10 mouse cellular contexts compared by ENCODE assay signal in the genomic region with DNA sequence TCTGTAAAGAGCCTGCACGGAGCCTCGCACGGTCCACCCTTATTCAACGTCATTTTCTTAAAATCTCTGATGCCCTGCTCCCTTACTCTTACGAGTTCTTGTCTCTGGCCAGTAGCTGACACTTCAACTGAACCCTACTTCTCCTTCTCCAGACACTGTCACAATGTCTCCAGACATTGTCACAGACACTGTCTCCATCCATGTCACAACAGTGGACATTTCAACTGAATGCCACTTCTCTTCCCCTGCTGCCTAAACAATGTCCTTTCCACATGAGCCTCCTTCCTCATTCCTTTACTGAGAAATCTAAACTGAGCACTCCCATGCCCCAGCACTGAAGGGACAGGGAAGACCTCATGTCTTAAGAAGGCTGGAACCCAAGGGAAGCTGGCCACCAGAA. TPM values are rescaled to one million over a fixed set of nuclear protein-coding genes. Genes with fewer than 3 reads are reported as not detected.
DNase-seq lines count a peak whose midpoint lies in the region; ATAC-seq and TF ChIP-seq lines count a peak whose summit lies in the region.
"Had no signal": no experiment of that assay in that cellular context is flagged by ENCODE, and none has a peak within 500 bp of the region (broad histone marks: within the 10 kb centered on the region; RNA-seq: fewer than 3 reads in every experiment).

No protein-coding gene starts in this region.

- no peak overlapping the region for H3K27ac ChIP-seq in lung, postnatal 0 days (ENCODE audit: low read length)
- no peak overlapping the region for H3K27ac ChIP-seq in forebrain, embryonic 14.5 days (ENCODE audit: low read depth, low read length)
- H3K27ac ChIP-seq in liver, embryonic 14.5 days, result no peak overlapping the region
- no peak overlapping the region for H3K27ac ChIP-seq in stomach, postnatal 0 days (replicated peaks)

- peak overlapping the region; percentile 84 for H3K4me2 ChIP-seq in lung, postnatal 0 days (replicated peaks; ENCODE audit: low read depth, low read length)
- H3K4me2 ChIP-seq in forebrain, embryonic 14.5 days (ENCODE audit: low read length), result peak overlapping the region; percentile 98
- H3K4me2 ChIP-seq in liver, embryonic 14.5 days (ENCODE audit: low read depth), result peak overlapping the region; percentile 85
- peak overlapping the region; percentile 99 for H3K4me2 ChIP-seq in stomach, postnatal 0 days (replicated peaks; ENCODE audit: low read depth)

- 0 out of 2 replicates have a peak overlapping the region, but pooled peaks have one; percentile 72 for H3K9ac ChIP-seq in lung, postnatal 0 days (replicated peaks; ENCODE audit: low read depth)
- peak overlapping the region; percentile 76 for H3K9ac ChIP-seq in forebrain, embryonic 14.5 days (ENCODE audit: low read length)
- peak overlapping the region; percentile 83 for H3K9ac ChIP-seq in liver, embryonic 14.5 days (replicated peaks)
- H3K9ac ChIP-seq in stomach, postnatal 0 days (ENCODE audit: low read length), result peak overlapping the region; percentile 84

- H3K4me1 ChIP-seq in lung, postnatal 0 days (ENCODE audit: insufficient read depth, low read depth, low read length), result peaks cover 9% of the 10 kb centered on the region
- H3K4me1 ChIP-seq in forebrain, embryonic 14.5 days (ENCODE audit: control insufficient read depth, insufficient read depth, low read length), result peaks cover 19% of the 10 kb centered on the region
- H3K4me1 ChIP-seq in liver, embryonic 14.5 days (replicated peaks; ENCODE audit: control insufficient read depth in 2 of 2, insufficient read depth in 2 of 2, low read length in 1 of 2), result peaks cover 4 to 17% of the 10 kb centered on the region in 2 experiments; a peak in 2 of 4 replicates
- H3K4me1 ChIP-seq in stomach, postnatal 0 days (replicated peaks; ENCODE audit: control insufficient read depth, insufficient read depth), result no peaks in the 10 kb centered on the region; the same call in 1 of the 2 replicates

- H3K36me3 ChIP-seq in lung, postnatal 0 days (ENCODE audit: insufficient read depth, low read length), result peaks cover 12% of the 10 kb centered on the region; the same call in 1 of the 2 replicates
- peaks cover 31% of the 10 kb centered on the region for H3K36me3 ChIP-seq in forebrain, embryonic 14.5 days (ENCODE audit: control insufficient read depth, insufficient read depth, low read length)
- H3K36me3 ChIP-seq in liver, embryonic 14.5 days (replicated peaks; ENCODE audit: control insufficient read depth, insufficient read depth, low read depth), result peaks cover 11% of the 10 kb centered on the region
- H3K36me3 ChIP-seq in stomach, postnatal 0 days (ENCODE audit: control insufficient read depth, insufficient read depth, low read length), result peaks cover 8% of the 10 kb centered on the region; the same call in 1 of the 2 replicates

- H3K4me3 ChIP-seq in lung, postnatal 0 days (ENCODE audit: low read depth, low read length), result peak overlapping the region; percentile 60; the same call in 1 of the 2 replicates
- H3K4me3 ChIP-seq in forebrain, embryonic 14.5 days (ENCODE audit: low read depth, low read length), result peak overlapping the region; percentile 55
- H3K4me3 ChIP-seq in liver, embryonic 14.5 days (ENCODE audit: insufficient read depth in 1 of 2, low read depth in 2 of 2, low read length in 2 of 2), result peak overlapping the region; percentile 75 to 79
- H3K4me3 ChIP-seq in stomach, postnatal 0 days (ENCODE audit: low read depth, low read length), result peak overlapping the region; percentile 61

- DNase-seq in lung, postnatal 0 days (ENCODE audit: low spot score), result peak; percentile 34
- DNase-seq in lung, postnatal 10 days, result no peak
- no peak for DNase-seq in forebrain, embryonic 14.5 days (ENCODE audit: low spot score)
- DNase-seq in liver, embryonic 14.5 days (ENCODE audit: low read depth in 3 of 3, low spot score in 3 of 3), result no peak
- no peak for DNase-seq in stomach, postnatal 0 days (ENCODE audit: low spot score)
- no peak for DNase-seq in natural killer cell, adult 2 months (ENCODE audit: low spot score in 2 of 2)
- no peak for DNase-seq in right cerebral cortex, postnatal 4 days
- DNase-seq: adrenal gland, postnatal 25 days; kidney, adult 11 months had no signal

- TF ChIP-seq EP300 in lung, postnatal 0 days (IDR thresholded peaks at IDR 0.05), result no peak
- no peak for TF ChIP-seq EP300 in liver, embryonic 14.5 days (IDR thresholded peaks at IDR 0.05; ENCODE audit: low read depth)
- TF ChIP-seq EP300 in stomach, postnatal 0 days (optimal IDR thresholded peaks at IDR 0.05), result no peak

- TF ChIP-seq CTCF in lung, postnatal 0 days (IDR thresholded peaks at IDR 0.05), result no peak
- TF ChIP-seq CTCF in liver, embryonic 14.5 days (IDR thresholded peaks at IDR 0.05; ENCODE audit: low read depth), result no peak
- TF ChIP-seq CTCF in stomach, postnatal 0 days (IDR thresholded peaks at IDR 0.05; ENCODE audit: low read depth), result no peak

- no peaks in the 10 kb centered on the region for H3K9me3 ChIP-seq in lung, postnatal 0 days (ENCODE audit: low read length)
- H3K9me3 ChIP-seq in forebrain, embryonic 14.5 days (replicated peaks; ENCODE audit: control insufficient read depth, low read length), result no peaks in the 10 kb centered on the region
- no peaks in the 10 kb centered on the region for H3K9me3 ChIP-seq in liver, embryonic 14.5 days (ENCODE audit: control insufficient read depth, low read length)
- H3K9me3 ChIP-seq in stomach, postnatal 0 days (ENCODE audit: control insufficient read depth, low read length), result no peaks in the 10 kb centered on the region

- H3K27me3 ChIP-seq in lung, postnatal 0 days (replicated peaks; ENCODE audit: insufficient read depth, low read length), result no peaks in the 10 kb centered on the region
- H3K27me3 ChIP-seq in forebrain, embryonic 14.5 days (replicated peaks; ENCODE audit: control insufficient read depth, insufficient read depth, low read length), result no peaks in the 10 kb centered on the region
- H3K27me3 ChIP-seq in liver, embryonic 14.5 days (ENCODE audit: control insufficient read depth, insufficient read depth, low read length), result no peaks in the 10 kb centered on the region
- H3K27me3 ChIP-seq in stomach, postnatal 0 days (ENCODE audit: control insufficient read depth, insufficient read depth, low read length), result no peaks in the 10 kb centered on the region

- ATAC-seq in lung, postnatal 0 days, result no peak
- ATAC-seq in forebrain, embryonic 14.5 days, result no peak
- ATAC-seq in liver, embryonic 14.5 days (ENCODE audit: insufficient read depth), result no peak
- no peak for ATAC-seq in stomach, postnatal 0 days (ENCODE audit: low FRiP score, low TSS enrichment)

- WGBS in lung, postnatal 0 days, result 85% methylated on average over 5 of the region's 5 CpGs
- WGBS in forebrain, embryonic 14.5 days, result 87% methylated on average over 5 of the region's 5 CpGs
- 59% methylated on average over 5 of the region's 5 CpGs for WGBS in liver, embryonic 14.5 days (ENCODE audit: insufficient replicate concordance)
- WGBS in stomach, postnatal 0 days, result 79% methylated on average over 5 of the region's 5 CpGs

RNA-seq across cellular contexts. Expression of a gene that starts 1.8 kb away (rescaled TPM):
- 13.5 and 14.7 TPM in 2 replicates for polyA plus RNA-seq in lung, postnatal 0 days (2015; fragmentation: Nextera tagmentation; extraction: Ambion mirVana)
- 12.1 and 15.0 TPM in 2 replicates for polyA plus RNA-seq in forebrain, embryonic 14.5 days (2014; fragmentation: Nextera tagmentation; extraction: Ambion mirVana)
- polyA plus RNA-seq in liver, embryonic 14.5 days (2012; rRNA removed), result 3.3 and 4.9 TPM in 2 replicates
- 9.9 and 10.6 TPM in 2 replicates for polyA plus RNA-seq in liver, embryonic 14.5 days (2014; fragmentation: Nextera tagmentation; extraction: Ambion mirVana)
- polyA plus RNA-seq in stomach, postnatal 0 days (2015; fragmentation: Nextera tagmentation; extraction: Ambion mirVana), result 13.9 and 15.4 TPM in 2 replicates

RNA-seq across cellular contexts. Expression of a gene that starts 10.3 kb away (rescaled TPM):
- 0.36 and 0.45 TPM in 2 replicates for polyA plus RNA-seq in lung, postnatal 0 days (2015; fragmentation: Nextera tagmentation; extraction: Ambion mirVana)
- 0.16 and 0.18 TPM in 2 replicates for polyA plus RNA-seq in forebrain, embryonic 14.5 days (2014; fragmentation: Nextera tagmentation; extraction: Ambion mirVana)
- polyA plus RNA-seq in liver, embryonic 14.5 days (2012; rRNA removed), result 0.02 and 0.04 TPM in 2 replicates
- 0.05 and 0.09 TPM in 2 replicates for polyA plus RNA-seq in liver, embryonic 14.5 days (2014; fragmentation: Nextera tagmentation; extraction: Ambion mirVana)
- 0.06 and 0.07 TPM in 2 replicates for polyA plus RNA-seq in stomach, postnatal 0 days (2015; fragmentation: Nextera tagmentation; extraction: Ambion mirVana)

RNA-seq across cellular contexts. Expression of a gene that starts 26.8 kb away (rescaled TPM):
- not detected in 2 replicates for polyA plus RNA-seq in lung, postnatal 0 days (2015; fragmentation: Nextera tagmentation; extraction: Ambion mirVana)
- 0.99 TPM in 1 of 2 replicates, not detected in the other for polyA plus RNA-seq in forebrain, embryonic 14.5 days (2014; fragmentation: Nextera tagmentation; extraction: Ambion mirVana)
- polyA plus RNA-seq in liver, embryonic 14.5 days (2012; rRNA removed), result not detected in 2 replicates
- not detected in 2 replicates for polyA plus RNA-seq in liver, embryonic 14.5 days (2014; fragmentation: Nextera tagmentation; extraction: Ambion mirVana)
- polyA plus RNA-seq in stomach, postnatal 0 days (2015; fragmentation: Nextera tagmentation; extraction: Ambion mirVana), result 0.08 and 0.17 TPM in 2 replicates

RNA-seq across cellular contexts. Expression of a gene that starts 27.3 kb away (rescaled TPM):
- polyA plus RNA-seq in lung, postnatal 0 days (2015; fragmentation: Nextera tagmentation; extraction: Ambion mirVana), result not detected in 2 replicates
- polyA plus RNA-seq in forebrain, embryonic 14.5 days (2014; fragmentation: Nextera tagmentation; extraction: Ambion mirVana), result not detected in 2 replicates
- not detected in 2 replicates for polyA plus RNA-seq in liver, embryonic 14.5 days (2012; rRNA removed)
- polyA plus RNA-seq in liver, embryonic 14.5 days (2014; fragmentation: Nextera tagmentation; extraction: Ambion mirVana), result 0.23 TPM in 1 of 2 replicates, not detected in the other
- 0.13 TPM in 1 of 2 replicates, not detected in the other for polyA plus RNA-seq in stomach, postnatal 0 days (2015; fragmentation: Nextera tagmentation; extraction: Ambion mirVana)
- polyA plus RNA-seq: spleen, adult 2 months had no signal

RNA-seq across cellular contexts. Expression of a gene that starts 45.8 kb away (rescaled TPM):
- polyA plus RNA-seq in lung, postnatal 0 days (2015; fragmentation: Nextera tagmentation; extraction: Ambion mirVana), result 0.15 and 0.37 TPM in 2 replicates
- 0.25 TPM in 1 of 2 replicates, not detected in the other for polyA plus RNA-seq in forebrain, embryonic 14.5 days (2014; fragmentation: Nextera tagmentation; extraction: Ambion mirVana)
- polyA plus RNA-seq in liver, embryonic 14.5 days (2012; rRNA removed), result not detected in 2 replicates
- not detected in 2 replicates for polyA plus RNA-seq in liver, embryonic 14.5 days (2014; fragmentation: Nextera tagmentation; extraction: Ambion mirVana)
- polyA plus RNA-seq in stomach, postnatal 0 days (2015; fragmentation: Nextera tagmentation; extraction: Ambion mirVana), result 0.10 TPM in 1 of 2 replicates, not detected in the other
